Mouse (Mus musculus): ENCODE measurements at regions not wholly inside any gene's neighbourhood (a gene's known extent, or its start where the extent isn't known, plus 50 kb on each side); places are given as distances from the start of the nearest gene placed in this dataset.
"Not testable (repeated sequence)": the region's sequence is repeated elsewhere in the genome, so short reads cannot be mapped to it uniquely, and the experiment has no call there.

DNA sequence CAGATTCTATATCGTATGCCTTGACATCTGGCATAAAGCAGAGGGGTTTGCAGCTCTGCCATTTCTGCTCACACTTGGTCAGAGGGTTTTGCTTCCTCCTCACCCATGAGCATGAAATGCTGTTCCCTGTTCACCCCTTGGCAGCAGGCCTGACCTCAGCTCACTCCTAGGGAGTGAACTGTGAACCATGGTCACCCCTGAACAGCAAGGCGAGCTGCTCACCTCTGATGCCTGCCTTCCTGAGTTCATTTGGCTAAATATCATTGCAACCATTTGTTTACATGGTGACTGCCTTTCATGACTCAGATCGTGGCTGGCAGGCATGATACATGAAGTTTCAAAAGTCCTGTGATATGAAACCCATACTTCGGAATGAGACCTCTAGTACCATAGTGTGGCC is 418.2 kb downstream of the Tcerg1l start:
- no peak overlapping the region for H3K4me3 ChIP-seq (replicated peaks; ENCODE audit: low read length)
- WGBS: 77% methylated on average over 4 of the region's 4 CpGs
- H3K27me3 ChIP-seq (ENCODE audit: control insufficient read depth, insufficient read depth, low read length): no peaks in the 10 kb centered on the region
- no peaks in the 10 kb centered on the region for H3K36me3 ChIP-seq (ENCODE audit: control insufficient read depth, insufficient read depth, low read length)
- no peak overlapping the region for H3K9ac ChIP-seq (ENCODE audit: low read length)
- H3K9me3 ChIP-seq (replicated peaks; ENCODE audit: control insufficient read depth, low read length): no peaks in the 10 kb centered on the region
- no peak overlapping the region for H3K4me2 ChIP-seq (ENCODE audit: low read depth, low read length)
- no peak for ATAC-seq (ENCODE audit: insufficient read depth, low FRiP score)
- no peak overlapping the region for H3K27ac ChIP-seq (ENCODE audit: low read length)
- H3K4me1 ChIP-seq (ENCODE audit: control insufficient read depth, insufficient read depth, low read length): no peaks in the 10 kb centered on the region

DNA sequence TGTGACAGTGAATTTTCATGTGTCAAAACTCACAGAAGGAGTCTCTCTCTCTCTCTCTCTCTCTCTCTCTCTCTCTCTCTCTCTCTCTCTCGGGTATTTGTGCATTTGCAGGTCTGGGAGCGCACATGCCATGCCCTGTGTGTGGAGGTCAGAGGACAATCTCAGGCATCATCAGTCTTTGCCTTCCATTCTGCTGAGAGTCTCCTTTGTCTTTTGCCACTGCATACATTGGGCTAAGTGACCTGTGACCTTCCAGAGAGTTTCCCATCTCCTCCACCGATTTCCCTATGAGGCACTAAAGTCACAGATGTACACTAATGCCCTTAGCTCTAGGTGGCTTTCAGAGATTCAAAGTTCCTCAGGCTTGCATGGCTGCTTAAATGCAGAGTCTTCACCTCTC is 391.7 kb downstream of the Tcerg1l start:
- 12% methylated on average over 3 of the region's 3 CpGs for WGBS
- H3K4me3 ChIP-seq (replicated peaks; ENCODE audit: low read length): no peak overlapping the region
- no peaks in the 10 kb centered on the region for H3K36me3 ChIP-seq (ENCODE audit: control insufficient read depth, insufficient read depth, low read length)
- ATAC-seq (ENCODE audit: insufficient read depth, low FRiP score): no peak
- H3K9me3 ChIP-seq (replicated peaks; ENCODE audit: control insufficient read depth, low read length): no peaks in the 10 kb centered on the region
- no peak overlapping the region for H3K9ac ChIP-seq (ENCODE audit: low read length)
- H3K4me2 ChIP-seq (ENCODE audit: low read depth, low read length): no peak overlapping the region
- H3K27ac ChIP-seq (ENCODE audit: low read length): no peak overlapping the region
- no peaks in the 10 kb centered on the region for H3K4me1 ChIP-seq (ENCODE audit: control insufficient read depth, insufficient read depth, low read length)
- H3K27me3 ChIP-seq (ENCODE audit: control insufficient read depth, insufficient read depth, low read length): no peaks in the 10 kb centered on the region

DNA sequence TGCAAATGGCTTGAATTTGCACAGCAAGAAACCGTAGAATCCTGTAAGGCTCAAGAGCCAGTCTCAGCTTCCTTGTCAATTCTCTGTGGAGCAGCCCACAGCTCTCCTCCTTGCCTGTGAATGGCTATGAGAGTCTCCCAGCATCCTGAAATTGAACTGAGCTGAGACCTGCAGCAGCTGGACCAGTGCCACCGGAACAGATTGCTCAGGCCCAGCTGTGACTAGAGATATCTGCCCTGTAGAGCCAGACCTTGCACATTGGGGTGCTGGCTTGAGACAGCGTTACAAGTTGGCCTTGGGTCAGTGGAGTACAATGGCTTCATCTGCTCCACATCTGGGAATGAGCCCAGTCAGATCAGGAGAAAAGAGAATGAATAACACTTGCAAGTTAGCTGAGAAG is 390.6 kb downstream of the Tcerg1l start:
- Histone ChIP-seq H3K4me3 (replicated peaks; ENCODE audit: low read length) (no peak overlapping the region), H3K4me1 (ENCODE audit: control insufficient read depth, insufficient read depth, low read length) (no peaks in the 10 kb centered on the region), H3K27me3 (ENCODE audit: control insufficient read depth, insufficient read depth, low read length) (no peaks in the 10 kb centered on the region), H3K9me3 (replicated peaks; ENCODE audit: control insufficient read depth, low read length) (no peaks in the 10 kb centered on the region), H3K4me2 (ENCODE audit: low read depth, low read length) (no peak overlapping the region), H3K27ac (ENCODE audit: low read length) (no peak overlapping the region), H3K36me3 (ENCODE audit: control insufficient read depth, insufficient read depth, low read length) (no peaks in the 10 kb centered on the region), H3K9ac (ENCODE audit: low read length) (no peak overlapping the region)
- ATAC-seq (ENCODE audit: insufficient read depth, low FRiP score): no peak
- WGBS: 64% methylated on average over 3 of the region's 3 CpGs

DNA sequence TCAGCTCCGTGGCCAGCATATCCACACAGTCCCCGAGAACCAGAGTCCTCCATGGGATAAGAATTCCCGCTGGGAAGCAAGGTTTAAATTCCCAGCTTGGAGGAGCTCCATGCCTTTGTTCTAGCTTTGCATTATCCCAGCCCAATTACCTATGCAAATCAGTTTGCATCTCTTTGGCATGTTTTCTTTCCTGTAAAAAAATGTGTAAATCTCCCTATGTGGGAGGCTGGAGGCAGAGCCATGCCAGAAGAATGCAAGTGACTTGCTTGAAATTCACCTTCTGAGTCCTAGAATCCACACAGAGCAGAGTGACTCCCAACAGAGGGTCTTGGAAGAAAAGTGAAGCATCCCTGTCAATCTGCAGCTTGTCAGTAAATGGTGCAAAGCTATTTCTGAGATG is 388.9 kb downstream of the Tcerg1l start:
- no peak overlapping the region for H3K4me2 ChIP-seq (ENCODE audit: low read depth, low read length)
- WGBS: 41% methylated on average over 3 of the region's 3 CpGs
- no peak overlapping the region for H3K9ac ChIP-seq (ENCODE audit: low read length)
- no peaks in the 10 kb centered on the region for H3K9me3 ChIP-seq (replicated peaks; ENCODE audit: control insufficient read depth, low read length)
- H3K27me3 ChIP-seq (ENCODE audit: control insufficient read depth, insufficient read depth, low read length): no peaks in the 10 kb centered on the region
- no peak overlapping the region for H3K27ac ChIP-seq (ENCODE audit: low read length)
- no peak for ATAC-seq (ENCODE audit: insufficient read depth, low FRiP score)
- no peaks in the 10 kb centered on the region for H3K36me3 ChIP-seq (ENCODE audit: control insufficient read depth, insufficient read depth, low read length)
- no peaks in the 10 kb centered on the region for H3K4me1 ChIP-seq (ENCODE audit: control insufficient read depth, insufficient read depth, low read length)
- no peak overlapping the region for H3K4me3 ChIP-seq (replicated peaks; ENCODE audit: low read length)

DNA sequence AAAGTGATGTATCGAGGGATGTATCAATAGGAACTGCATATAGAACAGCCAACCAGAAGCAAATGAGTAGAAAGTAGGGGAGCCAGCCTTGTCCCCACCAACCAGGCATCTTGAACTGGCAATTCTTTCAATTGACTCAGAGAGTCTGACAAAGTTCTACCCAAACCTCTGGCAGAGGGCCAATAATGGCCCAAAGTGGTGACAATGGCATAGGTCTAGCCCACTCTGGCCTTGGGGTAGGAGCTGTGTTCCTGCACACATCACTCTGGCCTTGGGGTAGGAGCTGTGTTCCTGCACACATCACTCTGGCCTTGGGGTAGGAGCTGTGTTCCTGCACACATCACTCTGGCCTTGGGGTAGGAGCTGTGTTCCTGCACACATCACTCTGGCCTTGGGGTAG is 373.5 kb downstream of the Tcerg1l start:
- not testable (repeated sequence) for H3K9ac ChIP-seq (ENCODE audit: low read length); H3K4me3 ChIP-seq (replicated peaks; ENCODE audit: low read length); ATAC-seq (ENCODE audit: insufficient read depth, low FRiP score); H3K4me2 ChIP-seq (ENCODE audit: low read depth, low read length); H3K27me3 ChIP-seq (ENCODE audit: control insufficient read depth, insufficient read depth, low read length); H3K4me1 ChIP-seq (ENCODE audit: control insufficient read depth, insufficient read depth, low read length); H3K27ac ChIP-seq (ENCODE audit: low read length); H3K9me3 ChIP-seq (replicated peaks; ENCODE audit: control insufficient read depth, low read length); H3K36me3 ChIP-seq (ENCODE audit: control insufficient read depth, insufficient read depth, low read length)
- WGBS: 94% methylated on average over 1 of the region's 1 CpGs

DNA sequence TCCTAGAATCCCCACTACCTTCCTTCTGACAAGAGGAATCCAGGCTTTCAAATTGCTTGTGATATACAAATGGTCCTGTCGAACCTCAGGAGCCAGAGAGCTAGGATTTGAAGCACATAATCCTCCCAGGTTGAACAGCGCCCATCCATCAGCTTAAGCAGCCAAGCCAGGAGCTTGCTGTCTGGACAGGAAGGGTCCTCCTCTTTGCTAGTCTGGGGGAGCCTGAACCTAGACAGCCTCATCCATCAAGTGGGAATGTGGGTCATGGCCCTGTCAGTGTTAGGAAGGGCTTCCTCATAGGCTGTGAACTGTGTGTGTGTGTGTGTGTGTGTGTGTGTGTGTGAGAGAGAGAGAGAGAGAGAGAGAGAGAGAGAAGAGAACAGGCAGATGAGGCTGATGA is 345.8 kb downstream of the Tcerg1l start:
- WGBS: 20% methylated on average over 2 of the region's 2 CpGs
- H3K4me2 ChIP-seq (ENCODE audit: low read depth, low read length): no peak overlapping the region
- no peaks in the 10 kb centered on the region for H3K9me3 ChIP-seq (replicated peaks; ENCODE audit: control insufficient read depth, low read length)
- no peaks in the 10 kb centered on the region for H3K4me1 ChIP-seq (ENCODE audit: control insufficient read depth, insufficient read depth, low read length)
- no peaks in the 10 kb centered on the region for H3K27me3 ChIP-seq (ENCODE audit: control insufficient read depth, insufficient read depth, low read length)
- ATAC-seq (ENCODE audit: insufficient read depth, low FRiP score): no peak
- H3K27ac ChIP-seq (ENCODE audit: low read length): no peak overlapping the region
- H3K36me3 ChIP-seq (ENCODE audit: control insufficient read depth, insufficient read depth, low read length): no peaks in the 10 kb centered on the region
- no peak overlapping the region for H3K4me3 ChIP-seq (replicated peaks; ENCODE audit: low read length)
- H3K9ac ChIP-seq (ENCODE audit: low read length): no peak overlapping the region

DNA sequence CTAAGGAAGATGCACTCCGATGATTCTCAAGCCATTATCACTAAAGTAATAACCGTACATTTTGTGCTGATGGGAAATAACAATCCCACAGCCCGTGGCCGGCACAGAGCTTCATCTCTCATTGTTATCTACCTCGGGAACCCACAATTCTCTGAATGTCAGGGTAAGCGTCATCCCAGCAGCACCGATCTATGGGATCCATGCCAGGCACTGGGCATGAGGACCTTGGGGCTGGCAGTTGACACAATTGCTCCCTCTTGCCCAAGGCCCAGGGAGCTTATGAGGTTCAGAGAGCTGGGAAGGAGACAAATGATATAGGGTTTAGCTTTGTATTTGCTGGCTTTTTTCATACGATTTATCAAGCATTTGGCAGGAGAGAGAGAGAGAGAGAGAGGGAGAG is 342.8 kb downstream of the Tcerg1l start:
- no peak overlapping the region for H3K4me3 ChIP-seq (replicated peaks; ENCODE audit: low read length)
- H3K4me1 ChIP-seq (ENCODE audit: control insufficient read depth, insufficient read depth, low read length): no peaks in the 10 kb centered on the region
- ATAC-seq (ENCODE audit: insufficient read depth, low FRiP score): no peak
- 77% methylated on average over 8 of the region's 8 CpGs for WGBS
- H3K9ac ChIP-seq (ENCODE audit: low read length): no peak overlapping the region
- no peaks in the 10 kb centered on the region for H3K36me3 ChIP-seq (ENCODE audit: control insufficient read depth, insufficient read depth, low read length)
- no peaks in the 10 kb centered on the region for H3K27me3 ChIP-seq (ENCODE audit: control insufficient read depth, insufficient read depth, low read length)
- H3K9me3 ChIP-seq (replicated peaks; ENCODE audit: control insufficient read depth, low read length): no peaks in the 10 kb centered on the region
- H3K27ac ChIP-seq (ENCODE audit: low read length): no peak overlapping the region
- no peak overlapping the region for H3K4me2 ChIP-seq (ENCODE audit: low read depth, low read length)

DNA sequence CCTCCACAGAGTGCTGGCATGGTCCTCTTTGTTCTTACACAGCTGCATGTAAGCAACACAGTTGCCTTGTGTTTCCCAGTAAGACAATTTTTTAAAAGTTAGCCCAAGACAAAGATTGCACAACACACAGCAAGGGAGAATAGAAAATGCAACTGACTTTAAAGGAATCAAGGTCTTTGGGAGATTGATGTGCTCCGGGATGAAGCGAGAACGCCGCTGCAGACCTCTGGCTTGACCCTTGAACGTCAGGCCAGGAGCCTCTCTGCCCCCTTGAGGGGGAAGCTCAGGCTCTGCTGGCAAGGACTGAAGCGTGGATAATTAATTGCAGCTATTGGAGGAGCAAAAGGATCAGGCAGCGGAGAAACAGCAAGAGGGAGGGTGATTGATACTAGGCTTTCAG is 336.4 kb downstream of the Tcerg1l start:
- H3K27me3 ChIP-seq (ENCODE audit: control insufficient read depth, insufficient read depth, low read length): no peaks in the 10 kb centered on the region
- no peak overlapping the region for H3K4me2 ChIP-seq (ENCODE audit: low read depth, low read length)
- no peaks in the 10 kb centered on the region for H3K36me3 ChIP-seq (ENCODE audit: control insufficient read depth, insufficient read depth, low read length)
- no peaks in the 10 kb centered on the region for H3K4me1 ChIP-seq (ENCODE audit: control insufficient read depth, insufficient read depth, low read length)
- no peak for ATAC-seq (ENCODE audit: insufficient read depth, low FRiP score)
- no peak overlapping the region for H3K27ac ChIP-seq (ENCODE audit: low read length)
- no peak overlapping the region for H3K4me3 ChIP-seq (replicated peaks; ENCODE audit: low read length)
- no peak overlapping the region for H3K9ac ChIP-seq (ENCODE audit: low read length)
- no peaks in the 10 kb centered on the region for H3K9me3 ChIP-seq (replicated peaks; ENCODE audit: control insufficient read depth, low read length)
- 25% methylated on average over 7 of the region's 7 CpGs for WGBS

DNA sequence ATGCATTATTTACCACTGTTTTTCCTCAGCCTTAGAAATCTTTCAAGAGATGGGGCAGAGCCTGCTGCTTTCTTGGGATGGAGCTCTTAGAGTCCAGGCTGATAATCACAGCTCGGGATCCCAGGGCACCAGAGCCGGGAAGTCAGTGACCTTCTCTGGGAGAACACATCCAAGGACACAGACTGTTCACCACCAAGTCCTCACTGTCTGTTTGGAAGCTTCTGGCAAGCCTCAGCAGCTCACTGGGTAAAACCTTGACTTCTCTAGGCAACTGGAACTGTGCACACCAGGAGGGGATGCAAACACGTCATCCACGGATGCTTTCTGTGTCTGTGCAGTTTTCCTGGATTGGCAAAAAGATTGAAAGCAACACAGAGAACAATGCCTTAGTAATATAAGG is 330.6 kb downstream of the Tcerg1l start:
- H3K27ac ChIP-seq (ENCODE audit: low read length): no peak overlapping the region
- 75% methylated on average over 4 of the region's 4 CpGs for WGBS
- no peaks in the 10 kb centered on the region for H3K4me1 ChIP-seq (ENCODE audit: control insufficient read depth, insufficient read depth, low read length)
- ATAC-seq (ENCODE audit: insufficient read depth, low FRiP score): no peak
- no peak overlapping the region for H3K4me2 ChIP-seq (ENCODE audit: low read depth, low read length)
- H3K27me3 ChIP-seq (ENCODE audit: control insufficient read depth, insufficient read depth, low read length): no peaks in the 10 kb centered on the region
- no peak overlapping the region for H3K9ac ChIP-seq (ENCODE audit: low read length)
- H3K4me3 ChIP-seq (replicated peaks; ENCODE audit: low read length): no peak overlapping the region
- H3K36me3 ChIP-seq (ENCODE audit: control insufficient read depth, insufficient read depth, low read length): no peaks in the 10 kb centered on the region
- H3K9me3 ChIP-seq (replicated peaks; ENCODE audit: control insufficient read depth, low read length): no peaks in the 10 kb centered on the region

DNA sequence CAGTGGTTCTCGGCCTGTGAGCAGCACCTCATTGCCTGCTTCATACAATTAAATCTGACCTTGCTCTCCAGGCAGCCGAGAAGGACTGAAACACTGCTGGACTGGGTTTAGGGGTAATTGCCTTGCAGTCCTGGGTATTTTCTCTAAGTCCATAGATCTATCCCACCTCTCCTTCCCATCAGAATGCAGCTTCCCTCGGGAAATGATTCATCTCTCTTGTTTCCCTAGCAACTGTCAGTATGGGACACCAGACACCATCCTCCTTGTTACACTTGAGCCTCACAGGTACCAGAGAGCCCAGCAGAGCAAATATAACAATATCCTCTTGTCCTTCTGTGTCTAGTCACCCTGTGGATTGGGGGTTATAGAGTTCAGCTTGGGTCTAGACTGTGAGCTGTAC is 322.3 kb downstream of the Tcerg1l start:
- ATAC-seq (ENCODE audit: insufficient read depth, low FRiP score): no peak
- no peaks in the 10 kb centered on the region for H3K4me1 ChIP-seq (ENCODE audit: control insufficient read depth, insufficient read depth, low read length)
- 39% methylated on average over 3 of the region's 3 CpGs for WGBS
- H3K9ac ChIP-seq (ENCODE audit: low read length): no peak overlapping the region
- no peak overlapping the region for H3K4me2 ChIP-seq (ENCODE audit: low read depth, low read length)
- no peaks in the 10 kb centered on the region for H3K36me3 ChIP-seq (ENCODE audit: control insufficient read depth, insufficient read depth, low read length)
- no peak overlapping the region for H3K27ac ChIP-seq (ENCODE audit: low read length)
- H3K9me3 ChIP-seq (replicated peaks; ENCODE audit: control insufficient read depth, low read length): no peaks in the 10 kb centered on the region
- H3K27me3 ChIP-seq (ENCODE audit: control insufficient read depth, insufficient read depth, low read length): no peaks in the 10 kb centered on the region
- no peak overlapping the region for H3K4me3 ChIP-seq (replicated peaks; ENCODE audit: low read length)
